7 mouse cellular contexts compared by ENCODE assay signal in the genomic region with DNA sequence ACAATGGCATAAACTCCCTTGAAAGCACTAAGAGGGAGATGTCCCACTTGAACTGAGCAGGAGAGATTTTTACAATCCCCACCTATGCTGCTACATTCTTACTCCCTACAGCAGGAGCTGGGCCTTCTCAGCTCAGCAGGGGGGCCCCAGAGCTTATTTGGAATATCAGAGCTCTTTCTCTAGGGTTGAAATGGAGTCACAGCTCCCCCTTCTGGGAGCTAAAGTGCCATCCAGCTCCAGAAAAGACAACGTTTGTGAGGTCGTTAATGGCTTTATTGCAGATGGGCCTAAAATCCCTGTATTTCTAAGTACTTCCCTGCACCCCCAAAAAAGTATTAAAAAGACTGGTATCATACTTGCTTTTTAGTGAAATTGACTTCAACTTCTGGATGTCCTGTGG. TPM values are rescaled to one million over a fixed set of nuclear protein-coding genes. Genes with fewer than 3 reads are reported as not detected.
DNase-seq lines count a peak whose midpoint lies in the region; ATAC-seq and TF ChIP-seq lines count a peak whose summit lies in the region.

No protein-coding gene starts in this region.

- ATAC-seq in midbrain, embryonic 16.5 days = no peak

- H3K27me3 ChIP-seq in midbrain, embryonic 16.5 days (ENCODE audit: control insufficient read depth, insufficient read depth, low read depth, low read length) = no peaks in the 10 kb centered on the region
- H3K27me3 ChIP-seq in thymus, adult 2 months (ENCODE audit: control insufficient read depth, insufficient read depth, low read length) = no peaks in the 10 kb centered on the region

- no peaks in the 10 kb centered on the region for H3K36me3 ChIP-seq in midbrain, embryonic 16.5 days (ENCODE audit: control insufficient read depth, insufficient read depth, low read length)
- H3K36me3 ChIP-seq in thymus, adult 2 months (ENCODE audit: control insufficient read depth, insufficient read depth, low read length) = no peaks in the 10 kb centered on the region

- no peak for TF ChIP-seq POLR2A in thymus, adult 2 months (IDR thresholded peaks at IDR 0.05; ENCODE audit: control insufficient read depth, extremely low read depth, insufficient read depth, low read length, poor library complexity)

- no peak overlapping the region for H3K9ac ChIP-seq in midbrain, embryonic 16.5 days (ENCODE audit: low read depth, low read length)

- peaks cover 14% of the 10 kb centered on the region for H3K4me1 ChIP-seq in midbrain, embryonic 16.5 days (ENCODE audit: control insufficient read depth, insufficient read depth, low read length)
- no peaks in the 10 kb centered on the region for H3K4me1 ChIP-seq in thymus, adult 2 months (replicated peaks; ENCODE audit: control insufficient read depth, insufficient read depth, low read length)

- peak overlapping the region; percentile 47; the same call in 1 of the 2 replicates for H3K27ac ChIP-seq in midbrain, embryonic 16.5 days (ENCODE audit: low read length)
- H3K27ac ChIP-seq in thymus, adult 2 months (ENCODE audit: control insufficient read depth, insufficient read depth, low read length) = no peak overlapping the region

- peak overlapping the region; percentile 47 for H3K4me2 ChIP-seq in midbrain, embryonic 16.5 days (ENCODE audit: low read length)

- WGBS in midbrain, embryonic 16.5 days = 0% methylated on average over 2 of the region's 2 CpGs
- 5% methylated on average over 2 of the region's 2 CpGs for WGBS in thymus, adult 2 months

- H3K9me3 ChIP-seq in midbrain, embryonic 16.5 days (replicated peaks; ENCODE audit: control insufficient read depth, low read length, poor library complexity, severe bottlenecking) = no peaks in the 10 kb centered on the region

- intact Hi-C loops in gastrocnemius, postnatal 36 days (cut with DNase I) = no loop called here

- H3K4me3 ChIP-seq in midbrain, embryonic 16.5 days (ENCODE audit: low read depth, low read length) = no peak overlapping the region
- no peak overlapping the region for H3K4me3 ChIP-seq in thymus, adult 2 months (ENCODE audit: control insufficient read depth, insufficient read depth, low read length)

- DNase-seq in urinary bladder, postnatal 25 days (ENCODE audit: low spot score) = peak; percentile 8
- DNase-seq in urinary bladder, postnatal 4 days (ENCODE audit: low spot score in 2 of 2) = no peak
- peak; percentile 80 for DNase-seq in embryo, embryonic 10.5 days (ENCODE audit: low spot score)
- peak; percentile 71 for DNase-seq in layer of hippocampus, adult 9-11 months
- no peak for DNase-seq in thymus, adult 2 months
- DNase-seq in gastrocnemius, postnatal 36 days = no peak

- TF ChIP-seq CTCF in thymus, adult 2 months (IDR thresholded peaks at IDR 0.05; ENCODE audit: borderline replicate concordance, control insufficient read depth, extremely low read depth, insufficient read depth, low read length, poor library complexity) = no peak

RNA-seq across cellular contexts. Expression of a gene that starts 3.6 kb away (rescaled TPM):
- 66.6 and 70.7 TPM in 2 replicates for polyA plus RNA-seq in midbrain, embryonic 16.5 days (2015; fragmentation: Nextera tagmentation; extraction: Ambion mirVana)
- 0.17 and 0.26 TPM in 2 replicates for polyA plus RNA-seq in thymus, adult 2 months (2012; rRNA removed)
- not detected for total RNA-seq in gastrocnemius, postnatal 36 days (2021)

Comparison
In these comparisons a context has a peak if more than half of its experiments do, and no peak if none do; other contexts are left out.
1. DNase-seq: peak in urinary bladder, postnatal 25 days (single experiment), embryo, embryonic 10.5 days (single experiment) and layer of hippocampus, adult 9-11 months (single experiment); none in urinary bladder, postnatal 4 days (0 of 2), thymus, adult 2 months (single experiment) and gastrocnemius, postnatal 36 days (0 of 2).
2. RNA of a gene that starts 3.6 kb away (polyA plus RNA-seq): 66.6 to 70.7 TPM in midbrain, embryonic 16.5 days; 0.17 to 0.26 TPM in thymus, adult 2 months; every median in the first group is over 10 times any median in the second.